Mouse (Mus musculus) forebrain, embryonic 16.5 days (tissue): ENCODE results near the gene Ifi211. TPM values are rescaled to one million over a fixed set of nuclear protein-coding genes. Genes with fewer than 3 reads are reported as not detected.
"Not testable (repeated sequence)": the region's sequence is repeated elsewhere in the genome, so short reads cannot be mapped to it uniquely, and the experiment has no call there.

Experiments used
- ATAC-seq: fragments of 200-750 bp; cut with Nextera tagmentation; 2 replicates; pipeline ENCODE4 v1.8.0; 2017; ENCODE audit warnings: mild to moderate bottlenecking, moderate library complexity
- H3K27ac ChIP-seq: fragments of 300-500 bp; sonication (generic); 2 replicates; pipeline ENCODE4 v1.5.1; 2014; ENCODE audit warnings: low read length, control low read depth
- H3K27me3 ChIP-seq: fragments of 300-500 bp; sonication (generic); replicated peaks from 2 replicates; pipeline ENCODE4 v1.6.1; 2014; ENCODE audit warnings: low read length; ENCODE audit not compliant: control insufficient read depth, insufficient read depth
- H3K36me3 ChIP-seq: fragments of 300-500 bp; sonication (generic); 2 replicates; pipeline ENCODE4 v1.6.1; 2014; ENCODE audit not compliant: control insufficient read depth, insufficient read depth
- H3K4me1 ChIP-seq: fragments of 300-500 bp; sonication (generic); replicated peaks from 2 replicates; pipeline ENCODE4 v1.6.1; 2014; ENCODE audit warnings: low read length; ENCODE audit not compliant: control insufficient read depth, insufficient read depth
- H3K4me2 ChIP-seq: fragments of 300-500 bp; sonication (generic); 2 replicates; pipeline ENCODE4 v1.6.1; 2014; ENCODE audit warnings: mild to moderate bottlenecking, low read length, control low read depth
- H3K4me3 ChIP-seq: fragments of 300-500 bp; sonication (generic); replicated peaks from 2 replicates; pipeline ENCODE4 v1.5.1; 2014; ENCODE audit warnings: mild to moderate bottlenecking, low read length, control low read depth
- H3K9ac ChIP-seq: fragments of 300-500 bp; sonication (generic); replicated peaks from 2 replicates; pipeline ENCODE4 v1.6.1; 2014; ENCODE audit warnings: low read depth, low read length, control low read depth
- H3K9me3 ChIP-seq: fragments of 300-500 bp; sonication (generic); 2 replicates; pipeline ENCODE4 v1.6.1; 2016; ENCODE audit warnings: low read length; ENCODE audit not compliant: control insufficient read depth
- WGBS: fragments of 180-500 bp; shearing (Covaris S2); extraction: QIAGEN DNeasy Blood & Tissue Kit; methylation state at CpG from one replicate; pipeline ENCODE4 v1.1.7; 2014; 5-methylcytosine and 5-hydroxymethylcytosine counted together
- polyA plus RNA-seq: library from polyadenylated mRNA; unstranded; fragments of >200 nt; fragmentation: Nextera tagmentation; extraction: Ambion mirVana; gene quantifications from 2 replicates; pipeline ENCODE4 v1.2.1, GENCODE M21; 2015

The Ifi211 gene
- polyA plus RNA-seq, 1 experiment from 2014 or later = 0.24 TPM

DNA sequence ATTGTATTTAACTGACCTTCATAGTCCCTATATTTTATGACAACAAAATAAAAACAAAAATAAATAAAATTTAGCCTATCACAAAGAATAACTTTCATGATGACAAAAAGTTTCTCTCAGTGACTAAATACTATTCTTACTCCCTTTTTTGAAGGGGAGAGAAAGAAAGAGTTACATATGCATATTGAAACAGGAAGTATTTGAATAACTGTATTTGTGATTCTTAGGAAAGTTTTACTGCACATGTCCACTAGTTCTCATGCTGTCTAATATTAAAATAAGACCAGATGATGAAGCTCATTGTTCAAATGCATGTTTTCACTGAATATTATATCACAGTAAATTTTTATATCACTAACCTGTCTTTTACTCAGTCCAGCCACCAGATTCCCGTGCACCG is 28.7 kb upstream of the Ifi211 start:
- ATAC-seq, H3K9me3 ChIP-seq: not testable (repeated sequence)
- 92% methylated on average over 2 of the region's 2 CpGs for WGBS

DNA sequence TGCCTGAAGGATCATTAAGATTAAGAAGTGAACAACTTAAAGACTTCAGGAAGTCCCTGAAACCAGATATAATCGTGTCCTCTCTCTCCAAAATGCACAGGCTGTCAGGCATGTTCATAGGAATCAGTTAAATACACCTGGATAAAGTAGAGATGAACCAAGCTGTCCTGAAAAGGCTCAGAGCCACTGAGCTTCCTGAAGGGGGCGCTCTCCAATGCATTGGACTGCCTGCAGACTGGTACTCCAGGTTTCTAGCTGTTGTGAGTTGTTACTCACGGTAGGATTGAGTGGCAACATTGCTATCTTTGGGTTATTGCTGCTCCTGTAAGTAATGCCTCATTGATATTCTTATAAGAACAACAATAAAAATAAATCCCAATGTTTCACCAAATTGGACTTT is 6.4 kb upstream of the Ifi211 start:
- H3K9ac ChIP-seq, H3K36me3 ChIP-seq, H3K27ac ChIP-seq, H3K4me1 ChIP-seq, ATAC-seq, H3K27me3 ChIP-seq, H3K9me3 ChIP-seq, H3K4me2 ChIP-seq, H3K4me3 ChIP-seq: not testable (repeated sequence)
- WGBS = 68% methylated on average over 2 of the region's 3 CpGs

More for the DNA sequence above, 28.7 kb upstream of the Ifi211 start:
- H3K27ac ChIP-seq, H3K36me3 ChIP-seq, H3K4me2 ChIP-seq, H3K4me3 ChIP-seq, H3K4me1 ChIP-seq, H3K27me3 ChIP-seq, H3K9ac ChIP-seq: not testable (repeated sequence)

DNA sequence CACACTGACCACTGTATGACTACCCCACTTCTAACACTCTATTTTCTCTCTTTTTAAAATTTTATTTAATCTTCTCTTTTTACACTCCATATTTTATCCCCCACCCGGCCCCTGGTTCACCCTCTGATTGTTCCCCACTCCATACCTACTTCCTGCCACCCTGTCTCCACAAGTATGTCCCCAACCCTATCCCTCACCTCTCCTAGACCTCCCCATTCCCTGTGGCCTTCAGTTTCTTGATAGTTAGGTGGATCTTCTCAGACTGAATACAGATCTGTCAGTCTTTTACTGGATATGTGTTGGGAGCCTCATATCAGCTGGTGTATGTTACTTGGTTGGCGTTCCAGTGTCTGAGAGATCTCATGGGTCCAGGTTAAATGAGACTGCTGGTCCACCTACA is 1.7 kb upstream of the Ifi211 start:
- ATAC-seq = no peak
- Histone ChIP-seq H3K4me1 (no peaks in the 10 kb centered on the region), H3K27me3 (no peaks in the 10 kb centered on the region), H3K36me3 (no peaks in the 10 kb centered on the region), H3K9ac (no peak overlapping the region), H3K27ac (no peak overlapping the region), H3K4me2 (no peak overlapping the region), H3K4me3 (no peak overlapping the region), H3K9me3 (no peaks in the 10 kb centered on the region)
- 91% methylated on average over 2 of the region's 2 CpGs for WGBS

DNA sequence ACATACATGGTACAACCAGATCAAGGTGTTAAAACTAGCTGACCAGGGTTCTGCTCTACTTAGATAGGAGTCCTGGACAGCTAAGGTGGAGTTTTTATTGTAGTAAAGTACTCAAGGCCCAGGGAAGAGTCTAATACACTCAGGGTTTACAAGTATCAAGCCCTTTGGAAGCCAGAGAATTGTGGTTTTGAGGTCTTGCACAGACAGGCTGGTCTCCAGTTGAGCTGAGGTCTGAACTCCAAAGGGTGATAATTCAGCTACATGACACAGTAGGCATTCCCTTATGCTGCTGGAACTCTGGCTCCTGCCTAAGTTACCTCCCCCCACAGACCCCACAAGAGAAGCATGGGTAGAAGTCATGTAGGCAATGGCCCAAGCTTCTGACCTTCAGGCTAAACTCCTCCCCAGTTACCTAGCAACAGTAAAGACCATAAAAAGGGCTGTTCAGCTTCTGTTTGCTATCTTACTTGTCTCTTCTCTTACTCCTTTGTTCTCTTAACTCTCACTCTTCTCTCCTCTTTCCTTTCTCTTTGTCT is 478 bp upstream of the Ifi211 start:
- H3K9ac ChIP-seq, ATAC-seq, H3K4me1 ChIP-seq, H3K4me2 ChIP-seq, H3K9me3 ChIP-seq, H3K4me3 ChIP-seq, H3K27ac ChIP-seq, H3K36me3 ChIP-seq, H3K27me3 ChIP-seq: not testable (repeated sequence)

DNA sequence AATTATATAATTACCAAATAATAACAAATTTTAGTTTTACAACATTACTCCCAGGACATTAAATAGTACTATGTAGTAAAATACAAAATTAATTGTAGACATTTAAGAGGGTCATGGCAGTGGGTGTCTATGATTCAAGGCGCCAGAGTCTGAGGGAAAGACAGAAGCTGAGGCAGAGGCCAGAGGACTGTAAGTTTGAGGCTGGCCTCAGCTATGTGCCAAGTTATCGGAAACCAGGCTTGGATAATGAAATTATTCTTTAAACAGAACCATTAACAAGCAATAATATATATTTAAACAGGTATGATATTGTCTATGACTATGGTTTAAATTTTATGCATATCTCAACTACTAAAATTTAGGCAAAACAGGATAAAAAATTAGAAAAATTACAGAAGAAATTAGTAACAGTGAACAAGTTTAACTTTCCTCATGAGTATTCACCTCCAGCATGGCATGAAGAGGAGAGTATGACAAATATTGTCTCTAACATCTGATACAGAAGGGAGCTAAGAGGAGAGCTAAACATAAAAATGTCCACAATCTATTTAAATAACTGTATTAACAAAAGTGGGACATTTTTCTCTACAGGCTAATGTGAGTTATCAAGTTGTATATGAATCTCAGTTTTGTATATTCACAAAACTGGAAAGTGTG is 910 bp downstream of the Ifi211 start:
- Histone ChIP-seq H3K9ac (no peak overlapping the region), H3K27me3 (no peaks in the 10 kb centered on the region), H3K27ac (no peak overlapping the region), H3K4me2 (no peak overlapping the region), H3K4me3 (no peak overlapping the region), H3K36me3 (no peaks in the 10 kb centered on the region), H3K4me1 (no peaks in the 10 kb centered on the region), H3K9me3 (no peaks in the 10 kb centered on the region)
- whole genome bisulfite sequencing = 94% methylated on average over 2 of the region's 2 CpGs
- no peak for ATAC-seq

GRCm38 (mm10) chr1:173908390-173908789 is 4.5 kb downstream of the Ifi211 start:
- H3K9me3 ChIP-seq, H3K27ac ChIP-seq, ATAC-seq, H3K4me1 ChIP-seq, H3K4me3 ChIP-seq, H3K9ac ChIP-seq, H3K36me3 ChIP-seq, H3K4me2 ChIP-seq, H3K27me3 ChIP-seq: not testable (repeated sequence)

- H3K9me3 ChIP-seq, H3K4me1 ChIP-seq, H3K27ac ChIP-seq, H3K36me3 ChIP-seq, H3K4me2 ChIP-seq, H3K9ac ChIP-seq, ATAC-seq, H3K27me3 ChIP-seq, H3K4me3 ChIP-seq: not testable (repeated sequence)
- 84% methylated on average over 3 of the region's 4 CpGs for whole genome bisulfite sequencing
These were observed 7.0 kb downstream of the Ifi211 start for GRCm38 (mm10) chr1:173905885-173906284.

GRCm38 (mm10) chr1:173889741-173890140 is 23.1 kb downstream of the Ifi211 start:
- ATAC-seq, H3K36me3 ChIP-seq, H3K4me3 ChIP-seq, H3K27ac ChIP-seq, H3K9ac ChIP-seq, H3K4me2 ChIP-seq, H3K9me3 ChIP-seq, H3K4me1 ChIP-seq, H3K27me3 ChIP-seq: not testable (repeated sequence)

- ATAC-seq, H3K9ac ChIP-seq, H3K4me1 ChIP-seq, H3K36me3 ChIP-seq, H3K4me2 ChIP-seq, H3K27ac ChIP-seq, H3K27me3 ChIP-seq, H3K4me3 ChIP-seq, H3K9me3 ChIP-seq: not testable (repeated sequence)
- WGBS = 86% methylated on average over 1 of the region's 2 CpGs
These were observed 25.6 kb downstream of the Ifi211 start for GRCm38 (mm10) chr1:173887026-173887787.
